Mouse (Mus musculus) kidney, embryonic 16.5 days (tissue): ENCODE data around the gene Pip5k1b. TPM values are rescaled to one million over a fixed set of nuclear protein-coding genes. Genes with fewer than 3 reads are reported as not detected.

Experiments used
- ATAC-seq: fragments of 200-750 bp; cut with Nextera tagmentation; 2 replicates; pipeline ENCODE4 v1.8.0; 2017; ENCODE audit warnings: moderate TSS enrichment; ENCODE audit not compliant: low FRiP score, low TSS enrichment
- H3K27ac ChIP-seq: fragments of 300-500 bp; sonication (generic); 2 replicates; pipeline ENCODE4 v1.5.1; 2014; ENCODE audit warnings: low read length
- H3K27me3 ChIP-seq: fragments of 300-500 bp; sonication (generic); 2 replicates; pipeline ENCODE4 v1.6.1; 2014; ENCODE audit warnings: low read length, control low read depth, mixed read lengths; ENCODE audit not compliant: insufficient read depth
- H3K36me3 ChIP-seq: fragments of 300-500 bp; sonication (generic); 2 replicates; pipeline ENCODE4 v1.6.1; 2014; ENCODE audit warnings: low read length, control low read depth, mixed read lengths; ENCODE audit not compliant: insufficient read depth
- H3K4me1 ChIP-seq: fragments of 300-500 bp; sonication (generic); 2 replicates; pipeline ENCODE4 v1.6.1; 2014; ENCODE audit warnings: low read length, control low read depth, mixed read lengths; ENCODE audit not compliant: insufficient read depth
- H3K4me2 ChIP-seq: fragments of 300-500 bp; sonication (generic); replicated peaks from 2 replicates; pipeline ENCODE4 v1.6.1; 2014; ENCODE audit warnings: low read depth, low read length
- H3K4me3 ChIP-seq: fragments of 300-500 bp; sonication (generic); 2 replicates; pipeline ENCODE4 v1.5.1; 2014; ENCODE audit warnings: mild to moderate bottlenecking, low read length
- H3K9ac ChIP-seq: fragments of 300-500 bp; sonication (generic); replicated peaks from 2 replicates; pipeline ENCODE4 v1.6.1; 2014; ENCODE audit warnings: low read length
- H3K9me3 ChIP-seq: fragments of 300-500 bp; sonication (generic); 2 replicates; pipeline ENCODE4 v1.6.1; 2016; ENCODE audit warnings: low read length, control low read depth
- WGBS: fragments of 180-500 bp; shearing (Covaris S2); extraction: QIAGEN DNeasy Blood & Tissue Kit; methylation state at CpG from one replicate; pipeline ENCODE4 v1.1.7; 2014; 5-methylcytosine and 5-hydroxymethylcytosine counted together
- polyA plus RNA-seq: library from polyadenylated mRNA; unstranded; fragments of >200 nt; fragmentation: Nextera tagmentation; extraction: Ambion mirVana; gene quantifications from 2 replicates; pipeline ENCODE4 v1.2.1, GENCODE M21; 2015

Pip5k1b gene
- polyA plus RNA-seq, 1 experiment from 2014 or later = 2.2 TPM

- H3K27me3 ChIP-seq = no peaks in the 10 kb centered on the region
- no peaks in the 10 kb centered on the region for H3K36me3 ChIP-seq
- H3K9me3 ChIP-seq = no peaks in the 10 kb centered on the region
- no peaks in the 10 kb centered on the region for H3K4me1 ChIP-seq
- no peak overlapping the region for H3K27ac ChIP-seq
- no peak for ATAC-seq
- H3K9ac ChIP-seq = no peak overlapping the region
- whole genome bisulfite sequencing = 85% methylated on average over 7 of the region's 7 CpGs
- no peak overlapping the region for H3K4me3 ChIP-seq
- H3K4me2 ChIP-seq = no peak overlapping the region
These were observed 33.7 kb downstream of the Pip5k1b start for GRCm38 (mm10) chr19:24521997-24522396.

- Histone ChIP-seq H3K4me3 (no peak overlapping the region), H3K4me1 (no peaks in the 10 kb centered on the region), H3K9ac (no peak overlapping the region), H3K4me2 (no peak overlapping the region), H3K36me3 (no peaks in the 10 kb centered on the region), H3K9me3 (no peaks in the 10 kb centered on the region), H3K27ac (no peak overlapping the region), H3K27me3 (no peaks in the 10 kb centered on the region)
- ATAC-seq = no peak
- WGBS = 45% methylated on average over 9 of the region's 9 CpGs
These were observed 34.5 kb downstream of the Pip5k1b start for GRCm38 (mm10) chr19:24521146-24521545.

GRCm38 (mm10) chr19:24519732-24520409 is 35.8 kb downstream of the Pip5k1b start:
- no peak overlapping the region for H3K4me3 ChIP-seq
- H3K36me3 ChIP-seq = no peaks in the 10 kb centered on the region
- no peaks in the 10 kb centered on the region for H3K27me3 ChIP-seq
- 89% methylated on average over 6 of the region's 6 CpGs for WGBS
- no peak overlapping the region for H3K4me2 ChIP-seq
- H3K9ac ChIP-seq = no peak overlapping the region
- ATAC-seq = no peak
- H3K27ac ChIP-seq = no peak overlapping the region
- H3K4me1 ChIP-seq = no peaks in the 10 kb centered on the region
- H3K9me3 ChIP-seq = no peaks in the 10 kb centered on the region

- no peak; the same call in 1 of the 2 replicates for ATAC-seq
- Histone ChIP-seq H3K27me3 (no peaks in the 10 kb centered on the region), H3K4me1 (no peaks in the 10 kb centered on the region), H3K4me2 (no peak overlapping the region), H3K9me3 (no peaks in the 10 kb centered on the region), H3K27ac (no peak overlapping the region), H3K36me3 (no peaks in the 10 kb centered on the region), H3K9ac (no peak overlapping the region), H3K4me3 (no peak overlapping the region)
These were observed 37.3 kb downstream of the Pip5k1b start for GRCm38 (mm10) chr19:24518384-24518783.

- H3K36me3 ChIP-seq = no peaks in the 10 kb centered on the region
- no peaks in the 10 kb centered on the region for H3K4me1 ChIP-seq
- WGBS = 83% methylated on average over 7 of the region's 7 CpGs
- H3K9ac ChIP-seq = no peak overlapping the region
- H3K27me3 ChIP-seq = no peaks in the 10 kb centered on the region
- H3K9me3 ChIP-seq = no peaks in the 10 kb centered on the region
- H3K4me2 ChIP-seq = no peak overlapping the region
- no peak overlapping the region for H3K27ac ChIP-seq
- no peak for ATAC-seq
- H3K4me3 ChIP-seq = no peak overlapping the region
These were observed 38.6 kb downstream of the Pip5k1b start for GRCm38 (mm10) chr19:24517057-24517456.

- WGBS = 82% methylated on average over 3 of the region's 3 CpGs
These were observed 39.7 kb downstream of the Pip5k1b start for GRCm38 (mm10) chr19:24515941-24516340.

GRCm38 (mm10) chr19:24514661-24515642 is 40.7 kb downstream of the Pip5k1b start:
- 72% methylated on average over 15 of the region's 15 CpGs for WGBS

More at GRCm38 (mm10) chr19:24515941-24516340, 39.7 kb downstream of the Pip5k1b start:
- Histone ChIP-seq H3K9ac (no peak overlapping the region), H3K4me2 (no peak overlapping the region), H3K27ac (no peak overlapping the region), H3K27me3 (no peaks in the 10 kb centered on the region), H3K9me3 (no peaks in the 10 kb centered on the region), H3K4me1 (no peaks in the 10 kb centered on the region), H3K4me3 (no peak overlapping the region), H3K36me3 (no peaks in the 10 kb centered on the region)
- no peak for ATAC-seq

GRCm38 (mm10) chr19:24513105-24513843 is 42.4 kb downstream of the Pip5k1b start:
- Histone ChIP-seq H3K9me3 (no peaks in the 10 kb centered on the region), H3K27me3 (no peaks in the 10 kb centered on the region), H3K4me3 (no peak overlapping the region), H3K4me1 (0 out of 2 replicates have a peak, but pooled peaks cover 2% of the 10 kb centered on the region), H3K27ac (no peak overlapping the region), H3K36me3 (no peaks in the 10 kb centered on the region), H3K4me2 (no peak overlapping the region), H3K9ac (no peak overlapping the region)
- ATAC-seq = no peak; the same call in 1 of the 2 replicates
- WGBS = 89% methylated on average over 20 of the region's 20 CpGs

More at GRCm38 (mm10) chr19:24514661-24515642, 40.7 kb downstream of the Pip5k1b start:
- no peak; the same call in 1 of the 2 replicates for ATAC-seq
- Histone ChIP-seq H3K27ac (no peak overlapping the region), H3K9ac (no peak overlapping the region), H3K4me2 (no peak overlapping the region), H3K27me3 (no peaks in the 10 kb centered on the region), H3K9me3 (no peaks in the 10 kb centered on the region), H3K4me3 (no peak overlapping the region), H3K4me1 (no peaks in the 10 kb centered on the region), H3K36me3 (no peaks in the 10 kb centered on the region)

- 0 out of 2 replicates have a peak, but pooled peaks cover 5% of the 10 kb centered on the region for H3K4me1 ChIP-seq
- H3K9me3 ChIP-seq = no peaks in the 10 kb centered on the region
- H3K36me3 ChIP-seq = no peaks in the 10 kb centered on the region
- WGBS = 70% methylated on average over 7 of the region's 7 CpGs
- H3K4me3 ChIP-seq = no peak overlapping the region
- no peak overlapping the region for H3K4me2 ChIP-seq
- H3K27me3 ChIP-seq = no peaks in the 10 kb centered on the region
- no peak overlapping the region for H3K27ac ChIP-seq
- H3K9ac ChIP-seq = no peak overlapping the region
- no peak for ATAC-seq
These were observed 43.7 kb downstream of the Pip5k1b start for GRCm38 (mm10) chr19:24511939-24512338.
